Comparison of ENCODE assay signal across 8 mouse cellular contexts in the genomic region with DNA sequence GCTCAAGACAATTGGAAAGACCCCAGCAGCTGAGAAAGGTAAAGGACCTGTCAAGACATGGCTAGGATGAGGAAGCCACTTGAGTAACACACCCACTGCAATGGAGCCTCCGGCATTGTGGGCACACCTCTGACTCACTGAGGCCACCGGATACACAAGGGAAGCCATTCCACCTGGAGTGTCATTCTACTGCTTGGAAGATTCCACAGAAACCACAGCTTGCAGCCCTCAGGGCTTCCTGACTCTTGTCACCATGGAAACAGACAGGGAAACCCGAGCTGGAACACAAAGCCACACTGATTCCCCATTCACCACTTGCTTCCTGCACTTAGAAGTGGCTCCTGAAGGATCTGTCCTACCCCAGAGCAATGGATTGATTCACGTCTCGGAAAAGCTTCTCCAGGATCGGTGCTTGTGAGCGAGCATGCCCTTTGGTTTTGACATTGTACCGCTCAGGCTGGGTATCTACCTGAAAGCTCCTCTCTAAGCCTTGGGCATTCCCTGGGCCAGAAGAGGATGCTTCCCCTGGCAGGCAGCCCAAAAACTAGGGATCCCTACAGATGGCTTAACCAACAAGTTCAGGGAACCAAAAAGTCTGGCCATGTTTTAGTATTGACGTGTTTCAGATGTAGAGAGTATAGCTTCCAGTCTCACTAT. TPM values are rescaled to one million over a fixed set of nuclear protein-coding genes. Genes with fewer than 3 reads are reported as not detected.
A peak's percentile ranks its signal among the peaks of the same experiment; 100 is the strongest.
DNase-seq lines count a peak whose midpoint lies in the region; ATAC-seq and TF ChIP-seq lines count a peak whose summit lies in the region.

No protein-coding gene starts in this region.

- H3K27me3 ChIP-seq in stomach, embryonic 16.5 days (ENCODE audit: control insufficient read depth, insufficient read depth, low read length) = no peaks in the 10 kb centered on the region

- ATAC-seq in stomach, embryonic 16.5 days (ENCODE audit: insufficient read depth, low FRiP score) = peak; percentile 57; the same call in 1 of the 2 replicates

- no peaks in the 10 kb centered on the region for H3K9me3 ChIP-seq in stomach, embryonic 16.5 days (replicated peaks; ENCODE audit: control insufficient read depth, low read length)

- 62% methylated on average over 9 of the region's 9 CpGs for WGBS in stomach, embryonic 16.5 days

- H3K4me1 ChIP-seq in stomach, embryonic 16.5 days (ENCODE audit: control insufficient read depth, insufficient read depth, low read length) = 0 out of 2 replicates have a peak, but pooled peaks cover 11% of the 10 kb centered on the region

- DNase-seq in layer of hippocampus, adult 2 months (ENCODE audit: low spot score in 2 of 2) = no peak
- DNase-seq in layer of hippocampus, postnatal 14 days (ENCODE audit: low spot score in 2 of 2) = no peak
- peak; percentile 94 for DNase-seq in R1 (ENCODE audit: low read depth, low spot score)
- peak; percentile 39 for DNase-seq in forelimb bud, embryonic 11.5 days (ENCODE audit: low read depth, low spot score)
- peak; percentile 26 to 34 for DNase-seq in kidney, adult 8-10 months
- DNase-seq in thymus, postnatal 10 days (ENCODE audit: low spot score in 2 of 2) = no peak
- DNase-seq in adipocyte (ENCODE audit: low spot score) = no peak

- TF ChIP-seq CTCF in layer of hippocampus, adult 2 months (conservative IDR thresholded peaks at IDR 0.05) = no peak

- H3K36me3 ChIP-seq in stomach, embryonic 16.5 days (ENCODE audit: control insufficient read depth, insufficient read depth, low read length) = no peaks in the 10 kb centered on the region; the same call in 1 of the 2 replicates

- H3K4me2 ChIP-seq in stomach, embryonic 16.5 days (ENCODE audit: low read depth, low read length) = no peak overlapping the region

- H3K9ac ChIP-seq in stomach, embryonic 16.5 days (ENCODE audit: low read length) = no peak overlapping the region

- H3K4me3 ChIP-seq in layer of hippocampus, adult 2 months = no peak overlapping the region
- no peak overlapping the region for H3K4me3 ChIP-seq in stomach, embryonic 16.5 days (replicated peaks; ENCODE audit: low read length)

- peak overlapping the region; percentile 56 for H3K27ac ChIP-seq in layer of hippocampus, adult 2 months
- H3K27ac ChIP-seq in stomach, embryonic 16.5 days (ENCODE audit: low read length) = 0 out of 2 replicates have a peak overlapping the region, but pooled peaks have one; percentile 8

RNA-seq across cellular contexts. Expression of a gene that starts 15.7 kb away (rescaled TPM):
- 10 to 100 TPM; 32.2 to 33.5 TPM for total RNA-seq in layer of hippocampus, adult 2 months (2021)
- 10 to 100 TPM; 51.9 to 54.6 TPM for total RNA-seq in layer of hippocampus, postnatal 14 days (2021)
- 20.5 and 21.8 TPM in 2 replicates for polyA plus RNA-seq in stomach, embryonic 16.5 days (2015; fragmentation: Nextera tagmentation; extraction: Ambion mirVana)

Comparison
In these comparisons a context has a peak if more than half of its experiments do, and no peak if none do; other contexts are left out.
1. DNase-seq: peak in R1 (single experiment), forelimb bud, embryonic 11.5 days (single experiment) and kidney, adult 8-10 months (2 of 2); none in layer of hippocampus, adult 2 months (0 of 2), layer of hippocampus, postnatal 14 days (0 of 2), thymus, postnatal 10 days (0 of 2) and adipocyte (single experiment).